Mouse (Mus musculus) testis, adult 2 months (tissue): ENCODE data around the gene Pgs1. TPM values are rescaled to one million over a fixed set of nuclear protein-coding genes. Genes with fewer than 3 reads are reported as not detected.

Experiments used
- H3K27ac ChIP-seq: fragments of 200-500 bp; 2 replicates; pipeline ENCODE4 v1.5.1; 2012; ENCODE audit warnings: low read depth, low read length; ENCODE audit not compliant: control insufficient read depth, insufficient read depth
- H3K27me3 ChIP-seq: fragments of 200-500 bp; 2 replicates; pipeline ENCODE4 v1.6.1; 2012; ENCODE audit warnings: mild to moderate bottlenecking, low read length, moderate library complexity; ENCODE audit not compliant: control insufficient read depth, insufficient read depth
- H3K36me3 ChIP-seq: fragments of 200-500 bp; 2 replicates; pipeline ENCODE4 v1.6.1; 2012; ENCODE audit warnings: mild to moderate bottlenecking, low read length; ENCODE audit not compliant: control insufficient read depth, insufficient read depth
- H3K4me1 ChIP-seq: fragments of 200-500 bp; 2 replicates; pipeline ENCODE4 v1.6.1; 2012; ENCODE audit warnings: low read length; ENCODE audit not compliant: control insufficient read depth, insufficient read depth
- H3K4me3 ChIP-seq: fragments of 200-500 bp; 2 replicates; pipeline ENCODE4 v1.5.1; 2012; ENCODE audit warnings: low read depth, mild to moderate bottlenecking, low read length, moderate library complexity, mixed read lengths; ENCODE audit not compliant: control insufficient read depth
- CTCF ChIP-seq: fragments of 200-500 bp; IDR thresholded peaks from 2 replicates; pipeline ENCODE4 v1.5.1; 2012; ENCODE audit warnings: low read depth, mild to moderate bottlenecking, inconsistent platforms, low read length, moderate library complexity; ENCODE audit not compliant: control insufficient read depth, insufficient read depth, insufficient replicate concordance
- POLR2A ChIP-seq: fragments of 200-500 bp; IDR thresholded peaks from 2 replicates; pipeline ENCODE4 v1.6.1; 2012; ENCODE audit warnings: low read depth, mild to moderate bottlenecking, inconsistent platforms, low read length, moderate library complexity; ENCODE audit not compliant: control insufficient read depth
- polyA plus RNA-seq: library from polyadenylated mRNA; depleted of rRNA; stranded (reverse); fragments of >200 nt; gene quantifications from 2 replicates; pipeline ENCODE4 v1.2.3, GENCODE M21; 2012; rRNA removed

The Pgs1 gene
- polyA plus RNA-seq, 1 experiment: 55.3 TPM

GRCm38 (mm10) chr11:118068812-118069332 lies 82.8 kb downstream of the Pgs1 start:
- TF ChIP-seq POLR2A: no peak
- no peak for TF ChIP-seq CTCF
- Histone ChIP-seq H3K4me1 (no peaks in the 10 kb centered on the region), H3K27me3 (no peaks in the 10 kb centered on the region), H3K4me3 (no peak overlapping the region), H3K36me3 (no peaks in the 10 kb centered on the region; the same call in 1 of the 2 replicates), H3K27ac (no peak overlapping the region)

- Histone ChIP-seq H3K4me3 (no peak overlapping the region), H3K27ac (no peak overlapping the region), H3K4me1 (peaks cover 3% of the 10 kb centered on the region; the same call in 1 of the 2 replicates), H3K27me3 (no peaks in the 10 kb centered on the region), H3K36me3 (no peaks in the 10 kb centered on the region; the same call in 1 of the 2 replicates)
- TF ChIP-seq CTCF (no peak), POLR2A (no peak)
Measured at GRCm38 (mm10) chr11:118071227-118071912, 85.3 kb downstream of the Pgs1 start.

Other genes starting within 250 kb of the Pgs1 start
- 1.2 TPM in 2 replicates for gene Tmc8, start 204.2 kb upstream of the Pgs1 start, polyA plus RNA-seq
- 9.7 and 10.1 TPM in 2 replicates for gene Tmc6, start 204.1 kb upstream of the Pgs1 start, polyA plus RNA-seq
- not detected in 2 replicates for gene 6030468B19Rik, start 188.6 kb upstream of the Pgs1 start, polyA plus RNA-seq
- gene Gm20708, start 176.6 kb upstream of the Pgs1 start, polyA plus RNA-seq: 1.0 TPM in 1 of 2 replicates, not detected in the other
- gene Syngr2, start 176.6 kb upstream of the Pgs1 start, polyA plus RNA-seq: 21.3 and 32.5 TPM in 2 replicates
- gene Afmid, start 160.4 kb upstream of the Pgs1 start, polyA plus RNA-seq: 4.0 and 5.7 TPM in 2 replicates
- 4.8 and 5.8 TPM in 2 replicates for gene Tk1, start 160.2 kb upstream of the Pgs1 start, polyA plus RNA-seq
- gene Birc5, start 137.0 kb upstream of the Pgs1 start, polyA plus RNA-seq: 46.1 and 46.3 TPM in 2 replicates
- 5.3 and 6.1 TPM in 2 replicates for gene Tmem235, start 125.5 kb upstream of the Pgs1 start, polyA plus RNA-seq
- 2.1 and 2.5 TPM in 2 replicates for gene Tha1, start 112.8 kb upstream of the Pgs1 start, polyA plus RNA-seq
- gene Socs3, start 16.2 kb upstream of the Pgs1 start, polyA plus RNA-seq: 0.51 and 0.61 TPM in 2 replicates
- 34.0 and 35.8 TPM in 2 replicates for gene Dnah17, start 144.3 kb downstream of the Pgs1 start, polyA plus RNA-seq